In genomic region chr1:172337411-172338185, GRCm38 (mm10) we compare ENCODE assay signal across 24 mouse cellular contexts. TPM values are rescaled to one million over a fixed set of nuclear protein-coding genes. Genes with fewer than 3 reads are reported as not detected.
DNase-seq lines count a peak whose midpoint lies in the region; ATAC-seq and TF ChIP-seq lines count a peak whose summit lies in the region.
"Had no signal": no experiment of that assay in that cellular context is flagged by ENCODE, and none has a peak within 500 bp of the region (broad histone marks: within the 10 kb centered on the region; RNA-seq: fewer than 3 reads in every experiment).

No protein-coding gene starts in this region.

- peak; percentile 64 for ATAC-seq in cerebellum, adult (ENCODE audit: insufficient number of reproducible peaks, low FRiP score, low TSS enrichment)
- ATAC-seq: CD4-positive, CD25-positive, alpha-beta regulatory T cell, adult 4 months; forebrain, embryonic 14.5 days; intestine, embryonic 16.5 days had no signal

- no peak for DNase-seq in cerebellum, postnatal 4 days (ENCODE audit: low spot score in 2 of 2)
- peak; percentile 75 to 84 for DNase-seq in cerebellum, adult 2 months
- peak; percentile 70 to 81 for DNase-seq in cerebellum, postnatal 10 days
- DNase-seq in retina, embryonic 14.5 days (ENCODE audit: low spot score), result peak; percentile 54
- DNase-seq in gastrocnemius, adult 18-20 months (ENCODE audit: low spot score), result no peak
- no peak for DNase-seq in right cerebral cortex, postnatal 14 days
- DNase-seq in heart, adult 8-10 months (ENCODE audit: low spot score), result no peak
- DNase-seq: adrenal gland, postnatal 10 days; B cell, adult 2 months; gastrocnemius, postnatal 14 days; heart, adult 2 months; kidney, adult 8-10 months had no signal

- TF ChIP-seq POLR2A in cerebellum, adult 2 months (IDR thresholded peaks at IDR 0.05; ENCODE audit: borderline replicate concordance, insufficient read depth, low read length), result no peak

- H3K4me3 ChIP-seq in cerebellum, adult 2 months (replicated peaks; ENCODE audit: insufficient read depth, low read depth, low read length), result no peak overlapping the region
- H3K4me3 ChIP-seq: embryonic facial prominence, embryonic 15.5 days; erythroblast, embryonic 14.5 days; forebrain, embryonic 10.5 days; heart, adult 2 months; heart, embryonic 12.5 days; hindbrain, embryonic 10.5 days had no signal

- WGBS in cerebellum, adult 2 months, result 4% methylated on average over 2 of the region's 2 CpGs

- H3K4me1 ChIP-seq in cerebellum, adult 2 months (ENCODE audit: control insufficient read depth, insufficient read depth, low read length), result peaks cover 4% of the 10 kb centered on the region; the same call in 1 of the 2 replicates

- no peaks in the 10 kb centered on the region for H3K27me3 ChIP-seq in cerebellum, adult 2 months (ENCODE audit: control insufficient read depth, insufficient read depth, low read length)

- peak overlapping the region; percentile 66 for H3K27ac ChIP-seq in cerebellum, adult 2 months (ENCODE audit: insufficient read depth, low read length)
- H3K27ac ChIP-seq: embryonic facial prominence, embryonic 15.5 days; forebrain, embryonic 10.5 days; heart, adult 2 months; hindbrain, embryonic 10.5 days; hindbrain, embryonic 14.5 days had no signal

- no peak for TF ChIP-seq CTCF in cerebellum, adult 2 months (IDR thresholded peaks at IDR 0.05; ENCODE audit: borderline replicate concordance, insufficient read depth, low read depth, low read length)

RNA-seq across cellular contexts. Expression of gene Kcnj10, which starts 3.4 kb away (rescaled TPM):
- 141 and 174 TPM in 2 replicates for polyA plus RNA-seq in cerebellum, adult 2 months (2012; rRNA removed)
- under 1 TPM; 0.05 to 0.17 TPM for total RNA-seq in gastrocnemius, adult 18-20 months (2021)
- total RNA-seq in heart, adult 8-10 months (2022), result under 1 TPM; 0.11 to 0.23 (median 0.16) TPM
- polyA plus RNA-seq: CD4-positive, CD25-positive, alpha-beta regulatory T cell, adult 4 months; erythroblast, embryonic 14.5 days; G1E; heart, embryonic 12.5 days had no signal

RNA-seq across cellular contexts. Expression of gene Kcnj9, which starts 8.5 kb away (rescaled TPM):
- polyA plus RNA-seq in cerebellum, adult 2 months (2012; rRNA removed), result 116 and 130 TPM in 2 replicates
- total RNA-seq in gastrocnemius, adult 18-20 months (2021), result not detected
- total RNA-seq in heart, adult 8-10 months (2022), result not detected
- total RNA-seq: G1E; gastrocnemius, postnatal 14 days; heart, adult 2 months had no signal
- polyA plus RNA-seq: CD4-positive, CD25-positive, alpha-beta regulatory T cell, adult 4 months; G1E; heart, embryonic 12.5 days; heart, embryonic 16.5 days; intestine, embryonic 16.5 days had no signal

RNA-seq across cellular contexts. Expression of gene Pigm, which starts 38.7 kb away (rescaled TPM):
- 7.5 and 7.9 TPM in 2 replicates for polyA plus RNA-seq in cerebellum, adult 2 months (2012; rRNA removed)
- 1 to 10 TPM; 3.0 to 3.3 TPM for total RNA-seq in gastrocnemius, adult 18-20 months (2021)
- total RNA-seq in heart, adult 8-10 months (2022), result 1 to 10 TPM; 3.1 to 4.2 (median 3.6) TPM

RNA-seq across cellular contexts. Expression of gene Atp1a2, which starts 39.7 kb away (rescaled TPM):
- polyA plus RNA-seq in cerebellum, adult 2 months (2012; rRNA removed), result 535 and 584 TPM in 2 replicates
- 1,000 to 10,000 TPM in 1 of 2 experiments, 100 to 1,000 TPM in 1; 896 to 1,049 TPM for total RNA-seq in gastrocnemius, adult 18-20 months (2021)
- total RNA-seq in heart, adult 8-10 months (2022), result 100 to 1,000 TPM; 457 to 541 (median 497) TPM
- polyA plus RNA-seq: erythroblast, embryonic 14.5 days; G1E had no signal

Comparison
In these comparisons a context has a peak if more than half of its experiments do, and no peak if none do; other contexts are left out.
1. DNase-seq: peak in cerebellum, adult 2 months (2 of 2), cerebellum, postnatal 10 days (2 of 2) and retina, embryonic 14.5 days (single experiment); none in cerebellum, postnatal 4 days (0 of 2), gastrocnemius, adult 18-20 months (single experiment), right cerebral cortex, postnatal 14 days (single experiment) and heart, adult 8-10 months (single experiment).